Mouse (Mus musculus): ENCODE data around the gene Hexim2. TPM values are rescaled to one million over a fixed set of nuclear protein-coding genes. Genes with fewer than 3 reads are reported as not detected.

Hexim2 gene
- polyA plus RNA-seq, 1 experiment from 2014 or later: 20.8 TPM

- H3K9ac ChIP-seq (replicated peaks): no peak overlapping the region
- H3K9me3 ChIP-seq: no peaks in the 10 kb centered on the region
- no peak for ATAC-seq (replicated peaks)
- peak overlapping the region; percentile 39 for H3K4me2 ChIP-seq (replicated peaks)
- 0 out of 2 replicates have a peak, but pooled peaks cover 5% of the 10 kb centered on the region for H3K36me3 ChIP-seq
- no peaks in the 10 kb centered on the region for H3K27me3 ChIP-seq
- peak overlapping the region; percentile 55; the same call in 1 of the 2 replicates for H3K27ac ChIP-seq (replicated peaks)
- 72% methylated on average over 3 of the region's 3 CpGs for WGBS
- H3K4me1 ChIP-seq: peaks cover 38% of the 10 kb centered on the region
- H3K4me3 ChIP-seq: no peak overlapping the region
Observed at GRCm38 (mm10) chr11:103134221-103134620, 2.0 kb downstream of the Hexim2 start.

- no peak overlapping the region for H3K9ac ChIP-seq (replicated peaks)
- H3K27ac ChIP-seq (replicated peaks): no peak overlapping the region
- H3K9me3 ChIP-seq: no peaks in the 10 kb centered on the region
- H3K4me2 ChIP-seq (replicated peaks): no peak overlapping the region
- H3K4me3 ChIP-seq: no peak overlapping the region
- 0 out of 2 replicates have a peak, but pooled peaks cover 8% of the 10 kb centered on the region for H3K36me3 ChIP-seq
- H3K4me1 ChIP-seq: peaks cover 28% of the 10 kb centered on the region
- WGBS: 93% methylated on average over 8 of the region's 8 CpGs
- ATAC-seq (replicated peaks): no peak
- H3K27me3 ChIP-seq: no peaks in the 10 kb centered on the region
Observed at GRCm38 (mm10) chr11:103136039-103136577, 3.9 kb downstream of the Hexim2 start.

- Histone ChIP-seq H3K9me3 (no peaks in the 10 kb centered on the region), H3K9ac (replicated peaks) (no peak overlapping the region), H3K27ac (replicated peaks) (no peak overlapping the region), H3K4me3 (no peak overlapping the region), H3K27me3 (no peaks in the 10 kb centered on the region), H3K36me3 (0 out of 2 replicates have a peak, but pooled peaks cover 8% of the 10 kb centered on the region), H3K4me2 (replicated peaks) (no peak overlapping the region), H3K4me1 (peaks cover 22% of the 10 kb centered on the region)
- ATAC-seq (replicated peaks): no peak
- WGBS: 83% methylated on average over 14 of the region's 14 CpGs
Observed at GRCm38 (mm10) chr11:103139951-103140762, 7.9 kb downstream of the Hexim2 start.

GRCm38 (mm10) chr11:103140763-103141100 lies 8.5 kb downstream of the Hexim2 start:
- Histone ChIP-seq H3K36me3 (0 out of 2 replicates have a peak, but pooled peaks cover 8% of the 10 kb centered on the region), H3K27me3 (no peaks in the 10 kb centered on the region), H3K4me3 (no peak overlapping the region), H3K27ac (replicated peaks) (no peak overlapping the region), H3K4me1 (peaks cover 20% of the 10 kb centered on the region), H3K9ac (replicated peaks) (no peak overlapping the region), H3K9me3 (no peaks in the 10 kb centered on the region), H3K4me2 (replicated peaks) (no peak overlapping the region)
- no peak for ATAC-seq (replicated peaks)
- 59% methylated on average over 6 of the region's 6 CpGs for WGBS

GRCm38 (mm10) chr11:103141101-103141943 lies 9.1 kb downstream of the Hexim2 start:
- Histone ChIP-seq H3K27me3 (no peaks in the 10 kb centered on the region), H3K9me3 (no peaks in the 10 kb centered on the region), H3K4me2 (replicated peaks) (no peak overlapping the region), H3K27ac (replicated peaks) (peak overlapping the region; percentile 96), H3K4me1 (peaks cover 20% of the 10 kb centered on the region), H3K9ac (replicated peaks) (peak overlapping the region; percentile 24), H3K36me3 (0 out of 2 replicates have a peak, but pooled peaks cover 8% of the 10 kb centered on the region), H3K4me3 (no peak overlapping the region)
- WGBS: 38% methylated on average over 10 of the region's 11 CpGs
- no peak for ATAC-seq (replicated peaks)

- no peaks in the 10 kb centered on the region for H3K27me3 ChIP-seq
- peak overlapping the region; percentile 96 for H3K27ac ChIP-seq (replicated peaks)
- no peak overlapping the region for H3K4me2 ChIP-seq (replicated peaks)
- peaks cover 20% of the 10 kb centered on the region for H3K4me1 ChIP-seq
- peak overlapping the region; percentile 24 for H3K9ac ChIP-seq (replicated peaks)
- ATAC-seq (replicated peaks): peak; percentile 21; the same call in 1 of the 2 replicates
- no peak overlapping the region for H3K4me3 ChIP-seq
- H3K9me3 ChIP-seq: no peaks in the 10 kb centered on the region
- 44% methylated on average over 1 of the region's 1 CpGs for WGBS
- 0 out of 2 replicates have a peak, but pooled peaks cover 8% of the 10 kb centered on the region for H3K36me3 ChIP-seq
Observed at GRCm38 (mm10) chr11:103141944-103142255, 9.7 kb downstream of the Hexim2 start.

GRCm38 (mm10) chr11:103142441-103143182 lies 10.4 kb downstream of the Hexim2 start:
- Histone ChIP-seq H3K9ac (replicated peaks) (peak overlapping the region; percentile 53), H3K4me3 (peak overlapping the region; percentile 41), H3K4me1 (peaks cover 20% of the 10 kb centered on the region), H3K36me3 (0 out of 2 replicates have a peak, but pooled peaks cover 8% of the 10 kb centered on the region), H3K9me3 (no peaks in the 10 kb centered on the region), H3K4me2 (replicated peaks) (peak overlapping the region; percentile 60), H3K27ac (replicated peaks) (peak overlapping the region; percentile 96), H3K27me3 (no peaks in the 10 kb centered on the region)
- peak; percentile 96 for ATAC-seq (replicated peaks)
- WGBS: 21% methylated on average over 8 of the region's 8 CpGs

- Histone ChIP-seq H3K9me3 (no peaks in the 10 kb centered on the region), H3K36me3 (no peaks in the 10 kb centered on the region), H3K4me1 (peaks cover 20% of the 10 kb centered on the region), H3K27ac (replicated peaks) (no peak overlapping the region), H3K9ac (replicated peaks) (no peak overlapping the region), H3K4me2 (replicated peaks) (no peak overlapping the region), H3K27me3 (no peaks in the 10 kb centered on the region), H3K4me3 (no peak overlapping the region)
- no peak for ATAC-seq (replicated peaks)
- 53% methylated on average over 12 of the region's 12 CpGs for WGBS
Observed at GRCm38 (mm10) chr11:103144309-103145285, 12.4 kb downstream of the Hexim2 start.

GRCm38 (mm10) chr11:103146386-103146785 lies 14.2 kb downstream of the Hexim2 start:
- 90% methylated on average over 4 of the region's 4 CpGs for WGBS
- H3K4me2 ChIP-seq (replicated peaks): no peak overlapping the region
- H3K27me3 ChIP-seq: no peaks in the 10 kb centered on the region
- H3K27ac ChIP-seq (replicated peaks): no peak overlapping the region
- no peak overlapping the region for H3K9ac ChIP-seq (replicated peaks)
- no peak overlapping the region for H3K4me3 ChIP-seq
- H3K36me3 ChIP-seq: no peaks in the 10 kb centered on the region
- no peak for ATAC-seq (replicated peaks)
- H3K4me1 ChIP-seq: peaks cover 19% of the 10 kb centered on the region
- no peaks in the 10 kb centered on the region for H3K9me3 ChIP-seq

GRCm38 (mm10) chr11:103147766-103148165 lies 15.5 kb downstream of the Hexim2 start:
- no peak overlapping the region for H3K4me2 ChIP-seq (replicated peaks)
- no peak overlapping the region for H3K9ac ChIP-seq (replicated peaks)
- no peak overlapping the region for H3K27ac ChIP-seq (replicated peaks)
- 57% methylated on average over 4 of the region's 4 CpGs for WGBS
- H3K4me1 ChIP-seq: peaks cover 5% of the 10 kb centered on the region
- no peak for ATAC-seq (replicated peaks)
- no peaks in the 10 kb centered on the region for H3K9me3 ChIP-seq
- H3K4me3 ChIP-seq: no peak overlapping the region
- H3K27me3 ChIP-seq: no peaks in the 10 kb centered on the region
- no peaks in the 10 kb centered on the region for H3K36me3 ChIP-seq

- Histone ChIP-seq H3K36me3 (no peaks in the 10 kb centered on the region), H3K4me1 (no peaks in the 10 kb centered on the region), H3K9ac (replicated peaks) (no peak overlapping the region), H3K9me3 (no peaks in the 10 kb centered on the region), H3K4me2 (replicated peaks) (no peak overlapping the region), H3K27me3 (no peaks in the 10 kb centered on the region), H3K4me3 (no peak overlapping the region), H3K27ac (replicated peaks) (no peak overlapping the region)
- ATAC-seq (replicated peaks): no peak
- WGBS: 91% methylated on average over 4 of the region's 4 CpGs
Observed at GRCm38 (mm10) chr11:103149771-103150170, 17.5 kb downstream of the Hexim2 start.
